Mouse (Mus musculus): ENCODE data around the gene A730061H03Rik.

Gene A730061H03Rik

DNA sequence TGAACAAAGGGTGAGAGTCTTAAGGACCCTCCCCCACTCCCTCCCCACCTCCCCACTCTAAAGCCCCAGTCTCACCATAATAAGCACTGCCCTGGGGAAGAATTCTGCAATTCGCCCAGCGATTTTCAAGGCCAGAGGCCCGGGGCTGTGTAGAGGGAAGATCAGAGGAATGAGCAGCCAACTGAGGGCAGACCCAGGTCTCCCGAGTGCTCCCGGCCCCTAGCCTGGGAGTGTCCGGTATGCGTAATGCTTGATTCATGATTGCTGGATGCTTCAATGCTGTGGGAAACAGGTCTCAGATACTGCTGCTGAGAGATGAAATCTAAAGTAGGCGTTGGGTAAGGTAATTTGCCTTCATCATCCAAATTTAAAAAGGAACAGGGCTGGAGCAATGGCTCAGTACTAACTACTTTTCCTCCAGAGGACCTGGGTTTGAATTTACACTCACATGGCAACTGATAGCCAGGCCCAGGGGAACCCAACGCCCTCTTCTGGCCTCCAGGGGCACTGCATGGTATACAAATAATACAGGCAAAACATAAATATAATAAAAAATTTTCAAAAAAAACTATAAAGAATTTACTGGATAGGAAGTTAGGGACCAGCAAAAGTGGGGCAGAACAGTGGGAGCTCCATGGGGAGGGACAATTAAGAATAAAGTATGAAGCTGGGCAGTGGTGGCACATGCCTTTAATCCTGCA is 21.9 kb upstream of the A730061H03Rik start:
- no peak for DNase-seq (ENCODE audit: low read depth, low spot score)

DNA sequence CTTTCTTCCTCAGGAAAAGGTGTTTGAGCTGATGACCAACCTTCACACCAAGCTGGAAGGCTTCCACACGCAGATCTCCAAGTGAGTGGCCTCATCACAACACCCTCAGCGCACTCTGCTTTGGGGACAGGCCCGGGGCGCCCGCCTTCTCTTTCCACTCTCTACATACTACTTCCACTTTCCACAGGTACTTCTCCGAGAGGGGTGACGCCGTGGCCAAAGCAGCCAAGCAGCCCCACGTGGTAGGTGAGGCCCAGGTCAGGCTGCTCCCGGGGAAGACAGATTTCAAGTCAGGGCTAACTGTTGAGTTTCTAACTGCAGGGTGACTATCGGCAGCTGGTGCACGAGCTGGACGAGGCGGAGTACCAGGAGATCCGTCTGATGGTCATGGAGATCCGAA is 20.5 kb upstream of the A730061H03Rik start:
- DNase-seq (ENCODE audit: low read depth, low spot score) = no peak

DNA sequence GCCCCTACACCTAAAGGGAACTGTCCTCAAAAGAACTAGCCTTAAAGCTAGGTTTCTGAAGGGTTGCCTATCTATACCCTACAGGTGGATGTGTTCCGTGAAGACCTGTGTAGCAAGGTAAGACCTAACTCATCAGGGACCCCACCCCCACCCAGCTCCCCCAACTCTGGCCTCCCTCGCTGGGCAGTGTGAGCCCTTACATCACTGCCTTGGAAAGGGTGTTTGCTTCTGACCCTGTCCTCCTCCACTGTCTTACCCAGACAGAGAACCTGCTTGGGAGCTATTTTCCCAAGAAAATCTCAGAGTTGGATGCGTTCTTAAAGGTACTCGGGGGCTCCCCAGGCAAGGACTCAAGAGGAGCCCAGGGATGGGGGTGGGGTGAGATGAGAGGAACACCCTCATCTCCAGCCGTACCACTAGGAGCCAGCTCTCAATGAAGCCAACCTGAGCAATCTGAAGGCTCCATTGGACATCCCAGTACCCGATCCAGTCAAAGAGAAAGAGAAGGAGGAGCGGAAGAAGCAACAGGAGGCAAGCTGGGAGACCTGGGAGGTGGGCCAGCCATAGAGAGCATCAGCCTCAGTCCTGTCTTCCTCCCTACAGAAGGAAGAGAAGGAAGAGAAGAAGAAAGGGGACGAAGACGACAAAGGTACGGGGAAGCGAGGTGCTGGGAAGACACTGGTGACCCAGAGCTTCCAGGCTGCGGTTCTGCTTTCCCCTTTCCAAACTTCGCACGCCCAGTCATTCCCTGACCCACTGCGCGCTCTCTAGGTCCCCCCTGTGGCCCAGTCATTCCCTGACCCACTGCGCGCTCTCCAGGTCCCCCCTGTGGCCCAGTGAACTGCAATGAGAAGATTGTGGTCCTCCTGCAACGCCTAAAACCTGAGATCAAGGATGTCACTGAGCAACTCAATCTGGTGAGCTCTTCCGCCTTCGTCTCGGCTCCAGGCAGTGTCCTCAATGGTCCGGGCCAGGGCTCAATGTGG is 19.6 kb upstream of the A730061H03Rik start:
- DNase-seq (ENCODE audit: low read depth, low spot score) = no peak

DNA sequence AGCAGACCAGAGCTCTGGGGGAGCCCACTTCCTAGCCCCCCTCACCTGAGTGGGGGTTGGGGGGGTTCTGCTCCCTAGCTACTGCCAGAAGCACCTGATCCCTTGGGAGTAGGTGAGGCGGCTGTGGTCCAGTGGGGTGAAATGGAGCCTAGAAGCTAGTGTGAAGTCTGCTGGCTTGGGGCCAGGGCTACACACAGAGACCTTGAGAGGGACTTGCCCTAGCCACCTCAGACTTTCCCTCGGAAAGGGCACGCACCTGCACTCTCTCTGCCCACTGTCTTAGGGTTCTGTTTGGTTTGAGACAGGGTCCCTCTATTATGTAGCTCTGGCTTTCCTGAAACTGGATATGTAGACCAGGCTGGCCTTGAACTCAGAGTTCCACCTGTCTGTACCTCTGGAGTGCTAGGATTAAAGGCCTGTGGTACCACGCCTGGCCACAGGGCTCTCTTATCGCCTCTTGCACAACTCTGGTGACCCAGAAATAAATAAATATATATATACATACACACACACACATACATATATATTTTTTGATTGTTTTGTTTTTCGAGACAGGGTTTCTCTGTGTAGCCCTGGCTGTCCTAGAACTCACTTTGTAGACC is 18.6 kb upstream of the A730061H03Rik start:
- no peak for DNase-seq (ENCODE audit: low read depth, low spot score)

DNA sequence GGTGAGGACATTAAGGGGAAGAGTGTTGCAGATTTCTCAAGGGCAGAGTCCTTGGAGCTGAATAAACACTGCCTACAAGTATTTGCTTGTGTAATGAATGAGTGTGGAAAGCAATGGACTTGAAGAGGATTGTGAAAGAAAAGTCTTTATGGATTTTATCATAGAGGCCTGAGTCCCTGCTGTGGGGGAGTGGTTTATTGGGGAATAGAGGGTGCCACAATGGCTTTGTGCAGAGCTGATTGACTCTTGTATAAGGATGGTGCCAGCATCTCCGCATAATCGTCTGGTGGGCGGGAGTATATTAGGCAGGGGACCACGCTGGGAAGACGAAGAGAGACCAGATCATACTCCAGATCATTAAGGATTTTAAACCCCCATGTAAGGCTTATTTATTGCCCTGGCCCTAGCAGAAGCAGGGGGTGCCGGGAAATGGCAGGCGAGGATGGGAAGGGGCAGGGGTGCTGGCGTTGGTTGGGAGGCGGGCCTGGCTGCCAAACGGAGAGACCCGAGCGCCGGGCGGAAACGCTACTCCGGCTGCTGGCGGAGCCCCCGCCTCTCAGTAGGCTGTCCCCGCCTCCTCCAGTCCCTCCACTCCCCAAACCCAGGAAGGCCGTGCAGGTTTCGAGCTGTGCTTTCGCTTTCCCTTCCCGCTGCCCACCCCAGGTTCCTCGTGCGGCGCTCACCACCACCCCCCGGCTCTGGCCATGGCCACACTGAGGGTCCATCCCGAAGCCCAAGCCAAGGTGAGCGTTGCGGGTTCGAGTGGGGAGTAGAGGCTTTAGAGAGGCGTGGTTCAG is 17.9 kb upstream of the A730061H03Rik start, which contains the start of gene Psme1:
TSS of gene Psme1 (plus strand) at position 253 of the 797 bp plus-strand sequence.
- DNase-seq (ENCODE audit: low read depth, low spot score) = peak; percentile 72

DNA sequence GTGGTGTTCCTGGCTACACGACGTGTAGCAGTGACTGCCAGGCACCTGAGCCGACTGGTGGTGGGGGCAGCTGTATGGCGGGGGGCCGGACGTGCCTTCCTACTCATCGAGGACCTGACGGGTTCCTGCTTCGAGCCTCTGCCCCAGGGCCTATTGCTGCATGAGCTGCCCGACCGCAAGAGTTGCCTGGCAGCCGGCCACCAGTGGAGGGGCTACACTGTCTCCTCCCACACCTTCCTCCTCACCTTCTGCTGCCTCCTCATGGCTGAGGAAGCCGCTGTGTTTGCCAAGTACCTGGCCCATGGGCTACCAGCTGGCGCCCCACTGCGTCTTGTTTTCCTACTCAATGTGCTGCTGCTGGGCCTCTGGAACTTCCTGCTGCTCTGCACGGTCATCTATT is 16.2 kb upstream of the A730061H03Rik start:
- no peak for DNase-seq (ENCODE audit: low read depth, low spot score)

DNA sequence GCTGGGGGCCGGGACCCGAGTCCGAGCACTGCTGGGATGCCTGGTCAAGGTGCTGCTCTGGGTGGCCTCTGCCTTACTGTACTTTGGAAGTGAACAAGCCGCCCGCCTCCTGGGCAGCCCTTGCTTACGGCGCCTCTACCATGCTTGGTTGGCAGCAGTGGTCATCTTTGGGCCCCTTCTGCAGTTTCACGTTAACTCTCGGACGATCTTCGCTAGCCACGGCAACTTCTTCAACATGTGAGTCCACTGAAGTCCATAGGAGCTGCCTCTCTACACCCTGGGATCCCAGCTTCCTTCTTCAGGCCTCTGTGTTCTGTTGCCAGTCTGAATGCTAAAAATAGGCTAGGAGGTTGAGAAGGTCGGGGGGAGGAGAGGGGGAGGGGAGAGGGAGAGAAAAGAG is 15.5 kb upstream of the A730061H03Rik start:
- no peak for DNase-seq (ENCODE audit: low read depth, low spot score)

DNA sequence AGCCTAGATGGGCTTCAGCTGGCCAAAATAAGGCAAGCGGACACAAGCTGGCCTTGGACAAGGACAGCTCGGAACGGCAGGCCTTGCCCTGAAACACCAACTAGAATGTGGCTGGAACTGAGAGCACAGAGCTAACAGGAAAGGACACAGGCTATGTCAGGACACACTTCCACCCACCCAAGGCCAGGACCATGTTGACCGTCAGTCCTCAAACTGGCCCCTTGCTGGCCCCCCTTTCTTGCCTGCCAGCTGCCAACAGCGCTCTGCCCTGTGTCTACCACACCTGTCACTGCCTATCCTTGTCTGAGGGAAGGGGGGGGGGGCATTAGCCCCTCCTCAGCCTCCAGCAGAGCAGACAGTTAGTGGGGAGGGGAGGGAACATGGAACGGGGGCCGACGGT is 15.1 kb upstream of the A730061H03Rik start, which contains the start of gene Fitm1:
TSS of gene Fitm1 (plus strand) at position 316 of the 400 bp plus-strand sequence.
- no peak for DNase-seq (ENCODE audit: low read depth, low spot score)

DNA sequence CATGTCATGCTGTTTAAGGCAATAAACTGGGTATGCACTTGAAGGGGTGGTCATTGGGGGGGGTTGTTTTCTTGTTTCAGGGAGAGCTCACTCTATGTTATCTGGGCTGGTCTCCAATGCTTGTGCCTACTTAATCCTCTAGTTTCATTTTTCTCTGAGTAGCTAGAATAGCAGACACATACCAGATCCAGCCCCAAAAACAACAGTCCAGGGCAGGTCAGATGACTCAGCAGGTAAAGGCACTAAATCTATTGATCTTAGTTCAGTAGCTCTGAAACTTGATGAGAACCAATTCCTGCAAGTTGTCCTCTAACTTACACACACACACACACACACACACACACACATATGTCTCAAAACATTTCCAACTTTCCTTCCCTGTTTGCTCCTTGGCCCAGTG is 11.6 kb upstream of the A730061H03Rik start:
- no peak for DNase-seq (ENCODE audit: low read depth, low spot score)

DNA sequence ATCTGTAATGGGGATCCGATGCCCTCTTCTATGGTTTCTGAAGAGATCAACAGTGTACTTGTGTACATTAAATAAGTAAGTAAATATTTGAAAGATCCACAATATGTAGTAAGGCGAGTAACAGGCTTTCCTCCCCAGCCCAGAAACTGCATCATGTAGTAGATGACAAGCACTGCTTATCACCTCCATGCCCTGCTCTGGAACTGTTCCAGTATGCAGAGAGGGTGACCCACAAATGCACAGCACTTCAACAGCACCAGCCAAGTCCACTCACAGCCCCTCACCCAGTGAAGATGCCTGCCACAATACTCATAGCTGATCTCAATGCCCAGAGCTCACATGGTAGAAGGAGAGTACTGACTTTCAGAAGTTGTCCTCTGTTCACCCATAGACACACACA is 10.4 kb upstream of the A730061H03Rik start:
- no peak for DNase-seq (ENCODE audit: low read depth, low spot score)

DNA sequence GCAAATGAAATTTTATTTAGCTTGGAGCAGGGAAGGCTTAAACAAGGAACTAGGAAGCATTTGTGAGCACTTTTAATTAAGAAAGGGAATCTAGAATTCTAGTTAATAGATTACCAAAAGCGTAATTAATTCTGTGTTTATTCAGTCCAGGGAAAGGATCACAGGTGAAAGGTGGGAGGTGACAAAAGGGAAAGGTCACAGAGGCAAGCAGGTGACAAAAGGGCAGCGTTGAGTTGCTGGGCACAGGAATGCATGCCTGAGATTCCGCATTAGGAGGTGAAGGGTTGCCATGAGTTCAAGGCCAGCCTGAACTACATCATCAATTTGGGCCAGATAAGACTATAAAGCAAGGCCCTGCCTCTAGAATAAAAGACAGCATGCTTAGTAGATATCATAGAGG is 7.3 kb upstream of the A730061H03Rik start:
- DNase-seq (ENCODE audit: low read depth, low spot score) = no peak

DNA sequence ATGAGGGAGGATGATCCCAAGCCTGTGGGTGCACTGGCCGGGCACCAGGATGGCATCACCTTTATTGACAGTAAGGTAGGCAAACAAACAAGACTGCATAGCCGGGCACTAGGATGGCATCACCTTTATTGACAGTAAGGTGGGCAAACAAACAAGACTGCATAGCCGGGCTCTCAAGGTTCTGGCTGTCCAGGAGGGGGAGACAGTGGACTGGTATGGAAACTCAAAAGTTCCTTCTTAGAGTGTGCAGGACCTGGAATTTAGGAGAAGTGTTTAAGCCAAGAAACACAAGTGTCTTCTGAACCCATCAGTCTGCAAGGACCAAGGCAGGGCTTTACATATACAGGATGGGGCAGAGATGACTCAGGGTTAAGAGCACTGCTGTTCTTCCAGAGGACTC is 5.5 kb upstream of the A730061H03Rik start:
- DNase-seq (ENCODE audit: low read depth, low spot score) = no peak

DNA sequence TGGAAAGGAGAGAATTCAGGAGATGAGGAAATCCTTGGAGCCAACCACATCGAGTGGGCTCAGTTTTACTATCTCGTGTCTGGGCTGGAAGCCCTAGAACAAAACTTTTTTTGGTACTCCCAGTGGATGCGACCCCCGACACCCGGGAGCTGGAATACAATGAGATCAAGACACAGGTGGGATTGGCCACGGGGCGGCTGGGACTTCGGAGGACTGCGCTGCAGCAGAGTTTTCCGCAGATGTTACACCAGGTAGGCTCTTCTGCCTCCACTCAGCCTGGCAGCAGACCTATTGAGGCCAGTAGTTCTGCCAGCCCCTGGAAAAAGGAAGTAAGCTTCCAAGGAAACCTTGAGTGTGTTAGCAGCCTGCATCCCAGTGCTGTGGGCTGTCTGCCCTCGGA is 3.0 kb upstream of the A730061H03Rik start:
- DNase-seq (ENCODE audit: low read depth, low spot score) = no peak

DNA sequence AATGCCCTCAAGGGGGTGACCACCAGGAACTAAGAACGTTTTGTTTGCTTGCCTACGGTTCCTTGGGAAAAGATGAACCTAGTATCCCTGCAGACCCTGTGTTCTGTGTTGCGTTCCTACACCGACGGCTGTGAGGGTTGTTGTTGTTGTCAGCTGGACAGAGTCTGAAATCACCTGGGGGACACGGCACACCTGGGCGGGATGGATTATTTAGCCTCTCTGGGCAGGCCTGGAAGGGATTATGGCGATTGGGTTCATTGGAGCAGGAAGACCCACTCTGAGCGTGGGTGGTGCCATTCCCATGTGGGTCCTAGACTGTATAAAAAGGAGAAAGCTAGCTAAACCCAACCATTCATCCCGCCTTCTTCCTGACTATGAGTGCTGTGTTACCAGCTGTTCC is 1.7 kb upstream of the A730061H03Rik start:
- DNase-seq (ENCODE audit: low read depth, low spot score) = no peak

DNA sequence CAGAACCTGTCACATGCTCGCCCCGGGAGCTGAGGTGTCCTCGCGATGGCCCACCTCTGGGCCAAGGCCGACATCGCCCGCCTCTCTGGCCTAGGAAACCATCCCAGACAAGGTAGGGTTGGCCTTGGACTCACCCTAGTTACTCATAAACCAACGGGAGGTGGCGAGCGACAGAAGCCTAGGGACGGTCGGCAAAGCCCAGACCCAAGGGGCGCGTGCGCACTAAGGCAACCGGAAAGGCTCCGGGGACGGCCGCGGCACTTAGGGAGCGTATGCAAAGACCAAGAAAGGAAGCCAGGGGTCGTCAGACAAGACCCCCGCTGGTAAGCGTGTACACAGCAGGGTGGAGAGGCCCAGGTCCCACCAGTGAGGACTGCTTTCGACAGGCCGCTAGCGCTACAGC is 406 bp downstream of the A730061H03Rik start, which contains the start of gene Dcaf11:
TSS of gene Dcaf11 (plus strand) at position 208 of the 403 bp plus-strand sequence.
- peak; percentile 94 for DNase-seq (ENCODE audit: low read depth, low spot score)

DNA sequence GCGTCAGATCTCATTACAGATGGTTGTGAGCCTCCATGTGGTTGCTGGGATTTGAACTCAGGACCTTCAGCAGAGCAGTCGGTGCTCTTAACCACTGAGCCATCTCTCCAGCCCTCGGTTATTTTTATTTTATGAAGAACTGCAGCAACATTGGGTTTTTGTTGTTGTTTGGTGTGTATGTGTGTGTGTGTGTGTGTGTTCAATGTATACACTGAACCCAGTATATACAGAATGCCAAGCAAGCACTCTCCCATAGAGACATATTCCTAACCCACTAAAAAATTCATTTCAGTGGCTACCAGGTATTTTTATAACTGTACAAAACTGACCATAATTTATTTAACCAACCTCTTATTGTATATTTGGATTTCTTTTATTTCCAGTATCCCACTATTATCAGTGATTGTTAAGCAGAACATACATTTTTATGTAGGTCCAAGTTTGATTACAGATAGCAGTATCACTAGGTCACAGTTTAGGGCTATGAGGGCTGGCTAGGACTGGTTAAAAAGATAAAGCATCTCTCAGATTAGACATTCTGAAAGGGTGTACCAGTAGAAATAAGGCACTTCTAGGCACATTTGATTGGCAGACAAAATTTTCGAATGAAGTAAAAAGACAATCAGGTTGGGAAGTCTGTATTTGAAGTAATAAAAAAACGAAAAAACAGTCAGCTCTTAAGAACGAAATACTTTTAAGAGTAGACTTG is 1.3 kb downstream of the A730061H03Rik start:
- DNase-seq (ENCODE audit: low read depth, low spot score) = no peak

DNA sequence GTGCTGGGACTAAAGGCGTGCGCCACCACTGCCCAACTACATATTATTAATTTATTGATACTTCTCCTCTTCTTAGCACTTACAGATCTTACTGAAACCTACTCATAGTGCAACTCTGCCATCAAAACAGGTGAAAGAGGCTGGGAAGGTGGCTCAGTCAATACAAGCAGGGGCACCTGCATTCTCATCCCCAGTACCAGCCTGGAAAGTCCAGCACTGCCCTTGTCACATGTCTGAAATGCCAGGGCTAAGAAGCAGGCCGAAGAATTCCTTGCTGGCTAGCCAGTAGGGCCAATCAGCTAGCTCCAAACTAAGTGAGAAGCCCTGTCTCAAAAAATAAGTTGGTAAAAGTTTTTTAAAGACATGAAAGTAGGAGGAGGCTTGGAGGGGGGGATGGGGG is 2.6 kb downstream of the A730061H03Rik start:
- no peak for DNase-seq (ENCODE audit: low read depth, low spot score)

DNA sequence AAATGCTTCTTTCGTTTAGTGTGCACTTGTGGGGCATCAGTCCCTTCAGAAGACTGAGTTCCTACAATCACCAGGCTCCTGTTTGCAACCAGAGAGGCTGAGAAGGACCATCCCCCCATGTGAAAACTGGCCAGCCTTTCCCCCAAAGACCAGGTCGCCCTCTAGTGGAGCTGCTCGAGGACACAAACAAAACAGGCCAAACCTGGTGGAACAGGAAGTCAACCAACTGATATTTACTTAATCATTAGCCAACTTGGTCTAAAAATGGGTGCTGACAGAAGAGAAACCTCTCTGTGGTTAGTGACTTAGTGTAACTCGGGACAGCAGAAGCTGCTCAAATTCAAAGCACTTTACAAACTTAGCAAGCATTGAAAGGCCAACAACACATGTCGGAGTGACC is 3.2 kb downstream of the A730061H03Rik start:
- DNase-seq (ENCODE audit: low read depth, low spot score) = peak; percentile 75

DNA sequence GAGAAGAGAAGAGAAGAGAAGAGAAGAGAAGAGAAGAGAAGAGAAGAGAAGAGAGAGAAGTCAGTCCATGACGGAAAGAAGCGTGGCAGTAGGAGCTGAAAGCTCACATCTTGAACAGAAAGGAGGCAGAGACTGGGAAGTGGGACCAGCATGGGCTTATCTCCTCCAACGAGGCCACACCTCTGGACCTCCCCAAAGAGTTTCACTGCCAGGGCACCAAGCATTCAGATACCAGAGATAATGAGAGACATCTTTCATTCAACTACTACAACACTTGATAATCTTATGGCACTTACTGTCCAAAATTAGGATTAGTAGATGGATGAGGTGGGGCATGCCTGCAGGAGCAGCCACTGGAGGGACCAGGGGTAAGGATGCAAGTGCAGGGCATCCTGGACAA is 4.4 kb downstream of the A730061H03Rik start:
- no peak for DNase-seq (ENCODE audit: low read depth, low spot score)

DNA sequence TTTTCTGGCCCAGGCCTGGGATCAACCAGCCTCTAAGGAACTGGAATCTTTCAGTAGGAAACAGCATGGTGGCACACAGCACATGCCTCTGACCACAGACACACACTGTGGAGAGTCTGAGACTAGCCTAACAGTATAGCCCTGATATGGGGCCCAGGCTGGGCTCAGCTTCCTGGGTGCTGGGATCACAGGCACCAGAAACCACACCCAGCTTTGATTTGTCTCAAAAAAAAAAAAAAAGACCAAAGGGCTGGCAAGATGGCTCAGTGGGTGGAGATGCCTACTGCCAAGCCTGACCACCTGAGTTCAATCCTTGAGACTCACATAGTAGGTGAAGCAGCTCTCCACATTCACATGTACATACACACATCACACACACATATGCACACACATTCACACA is 5.6 kb downstream of the A730061H03Rik start:
- no peak for DNase-seq (ENCODE audit: low read depth, low spot score)

DNA sequence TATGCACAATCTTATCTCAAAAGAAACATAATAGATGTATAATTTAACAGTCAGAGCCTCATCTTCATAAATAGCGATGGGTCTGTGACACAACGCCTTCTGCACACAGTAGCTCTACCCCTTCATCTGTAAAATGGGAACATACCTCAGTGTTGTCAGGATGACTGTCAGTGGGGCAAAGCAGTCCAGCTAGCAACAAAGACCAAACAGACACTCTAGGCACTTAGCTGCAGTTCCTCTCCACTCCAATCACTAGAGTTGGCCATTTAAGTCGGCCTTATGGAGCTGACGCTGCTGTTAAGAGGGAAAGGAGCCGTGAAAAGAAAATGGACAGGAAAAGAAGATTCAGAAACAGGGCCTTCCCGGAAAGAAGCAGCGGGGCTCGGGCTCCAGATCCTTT is 8.4 kb downstream of the A730061H03Rik start:
- DNase-seq (ENCODE audit: low read depth, low spot score) = no peak

All from mesoderm, embryonic 11.5 days (tissue).